Mouse (Mus musculus) megakaryocyte, adult 5-6 weeks (primary cell): ENCODE data around the gene Wapl. TPM values are rescaled to one million over a fixed set of nuclear protein-coding genes. Genes with fewer than 3 reads are reported as not detected.

Experiments used
- ATAC-seq: 2 replicates; pipeline ENCODE4 v1.8.0; 2016; ENCODE audit warnings: mild to moderate bottlenecking, inconsistent platforms; ENCODE audit not compliant: poor library complexity, severe bottlenecking
- total RNA-seq, 2 experiments: library from RNA; stranded (forward) in 1 of 2; stranded (reverse) in 1 of 2; fragments of 153-499, 151-499 nt in 1 of 2; fragments of 221-1000, 200-1000 nt in 1 of 2; gene quantifications; 2 replicates each; pipeline versions ENCODE4 v1.2.3 to v1.2.4; 2015 to 2017

Wapl gene
- total RNA-seq, 2 experiments from 2014 or later = 71.7 to 94.2 TPM

GRCm38 (mm10) chr14:34771601-34772000 lies 97.9 kb downstream of the Wapl start:
- no peak for ATAC-seq

DNA sequence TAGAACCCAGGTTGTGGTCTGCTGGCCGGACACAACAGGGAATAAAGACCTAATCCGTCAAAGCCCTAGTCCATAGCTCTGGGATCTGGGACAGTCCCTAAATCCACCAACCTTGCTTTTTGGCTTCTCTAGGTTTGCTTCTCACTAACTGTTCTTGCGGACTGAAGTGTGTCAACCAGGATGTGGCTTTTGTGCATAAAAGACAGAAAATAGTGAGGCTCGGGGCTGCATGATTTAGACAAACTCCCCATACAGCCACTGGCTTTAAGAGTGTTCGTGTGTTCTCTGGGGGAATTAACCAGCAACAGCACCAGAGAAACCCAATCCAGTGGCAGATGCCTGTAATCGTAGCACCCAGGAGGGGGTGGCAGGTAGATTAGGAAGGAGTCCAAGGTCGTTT lies 98.4 kb downstream of the Wapl start:
- ATAC-seq = no peak

DNA sequence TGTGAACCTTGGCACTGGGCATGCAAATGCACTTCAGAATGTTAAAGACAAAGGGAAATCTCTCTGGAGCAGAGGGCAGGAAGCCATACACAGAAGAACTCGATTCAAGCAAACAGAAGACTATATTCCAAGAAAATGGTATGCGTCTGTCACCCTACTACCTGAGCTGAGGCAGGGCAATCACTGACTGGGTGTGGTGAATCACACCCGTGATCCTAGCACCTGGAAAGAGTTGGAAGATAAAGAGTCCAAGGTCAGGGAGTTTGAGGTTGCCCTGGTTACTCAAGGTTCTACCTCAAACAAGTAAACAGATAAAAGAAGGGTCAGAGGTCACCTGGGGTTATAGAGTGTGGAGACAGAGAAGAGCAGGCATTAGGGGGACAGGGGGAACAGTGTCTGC lies 100.0 kb downstream of the Wapl start:
- ATAC-seq = no peak

- ATAC-seq = no peak
Measured at GRCm38 (mm10) chr14:34774231-34774630, 100.5 kb downstream of the Wapl start.

GRCm38 (mm10) chr14:34776719-34777385 lies 103.1 kb downstream of the Wapl start:
- no peak for ATAC-seq

- ATAC-seq = peak; percentile 77
Measured at GRCm38 (mm10) chr14:34777810-34778209, 104.1 kb downstream of the Wapl start.

- ATAC-seq = no peak
Measured at GRCm38 (mm10) chr14:34778760-34779159, 105.0 kb downstream of the Wapl start.

- no peak for ATAC-seq
Measured at GRCm38 (mm10) chr14:34793406-34794037, 119.8 kb downstream of the Wapl start.

Other genes with a start within 250 kb of the Wapl start
- gene Bmpr1a, start 170.6 kb upstream of the Wapl start, total RNA-seq (2015) = 2.5 and 3.2 TPM in 2 replicates
- 2.3 and 2.6 TPM in 2 replicates for gene Bmpr1a, start 170.6 kb upstream of the Wapl start, total RNA-seq (2017)
- not detected in 2 replicates for gene 9230112D13Rik, start 151.1 kb upstream of the Wapl start, total RNA-seq (2015)
- gene 9230112D13Rik, start 151.1 kb upstream of the Wapl start, total RNA-seq (2017) = not detected in 2 replicates
- gene Ldb3, start 85.2 kb upstream of the Wapl start, total RNA-seq (2015) = not detected in 2 replicates
- not detected in 2 replicates for gene Ldb3, start 85.2 kb upstream of the Wapl start, total RNA-seq (2017)
- gene Opn4, start 73.8 kb upstream of the Wapl start, total RNA-seq (2015) = not detected in 2 replicates
- gene Opn4, start 73.8 kb upstream of the Wapl start, total RNA-seq (2017) = not detected in 2 replicates
- gene Grid1, start 146.2 kb downstream of the Wapl start, total RNA-seq (2015) = not detected in 2 replicates
- gene Grid1, start 146.2 kb downstream of the Wapl start, total RNA-seq (2017) = not detected in 2 replicates